Mouse (Mus musculus): ENCODE measurements around the gene Slc39a2.

Gene Slc39a2

DNA sequence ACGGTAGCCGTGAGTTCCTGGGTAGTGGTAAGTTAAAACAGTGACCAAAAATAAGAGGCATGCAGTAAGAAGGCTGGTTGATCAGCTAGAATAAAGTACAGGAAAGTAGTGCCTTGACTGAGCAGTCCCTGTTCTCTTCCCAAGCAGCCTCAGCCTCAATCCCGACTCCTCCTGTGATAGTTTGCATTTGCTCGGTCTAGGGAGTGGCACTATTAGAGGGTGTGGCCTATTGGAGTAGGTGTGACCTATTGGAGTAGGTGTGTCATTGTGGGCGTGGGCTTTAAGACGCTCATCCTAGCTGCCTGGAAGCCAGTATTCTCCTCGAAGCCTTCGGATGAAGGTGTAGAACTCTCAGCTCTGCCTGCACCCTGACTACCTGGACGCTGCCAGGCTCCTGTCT is 46.3 kb downstream of the Slc39a2 start:
- no peak for DNase-seq

DNA sequence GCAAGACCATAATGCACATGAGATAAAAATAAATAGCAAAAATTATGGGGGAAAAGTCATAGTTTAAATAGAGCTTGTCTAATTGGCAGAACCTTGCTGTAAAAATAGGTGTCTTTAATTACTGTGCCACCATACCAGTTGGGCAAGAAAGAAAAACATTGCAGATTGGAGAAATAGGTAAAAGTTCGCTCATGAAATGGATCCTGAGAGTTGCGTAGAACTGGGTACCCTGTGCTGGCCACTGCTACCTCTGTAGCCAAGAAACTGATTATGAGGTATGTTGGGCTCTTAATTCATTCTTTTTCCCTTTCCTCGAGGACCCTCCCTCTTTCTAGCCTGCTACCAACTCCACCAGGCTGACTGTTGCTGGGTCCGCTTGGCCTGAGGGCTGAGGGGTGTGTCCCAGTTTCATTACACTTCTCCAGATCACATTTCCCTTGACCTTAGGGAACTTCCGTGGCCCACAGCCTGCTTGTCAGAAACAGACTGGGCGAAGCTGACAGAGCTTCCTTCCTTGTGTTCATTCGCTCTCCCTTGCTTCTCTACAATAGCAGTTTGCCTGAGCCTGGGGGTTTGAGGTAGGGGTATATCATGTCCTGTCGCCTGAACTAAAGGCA is 48.4 kb downstream of the Slc39a2 start:
- DNase-seq = peak; percentile 65 to 78

GRCm38 (mm10) chr14:51941577-51941976 is 48.9 kb downstream of the Slc39a2 start:
- DNase-seq = no peak

- no peak for DNase-seq
Observed at GRCm38 (mm10) chr14:51942236-51942635, 49.5 kb downstream of the Slc39a2 start.

DNA sequence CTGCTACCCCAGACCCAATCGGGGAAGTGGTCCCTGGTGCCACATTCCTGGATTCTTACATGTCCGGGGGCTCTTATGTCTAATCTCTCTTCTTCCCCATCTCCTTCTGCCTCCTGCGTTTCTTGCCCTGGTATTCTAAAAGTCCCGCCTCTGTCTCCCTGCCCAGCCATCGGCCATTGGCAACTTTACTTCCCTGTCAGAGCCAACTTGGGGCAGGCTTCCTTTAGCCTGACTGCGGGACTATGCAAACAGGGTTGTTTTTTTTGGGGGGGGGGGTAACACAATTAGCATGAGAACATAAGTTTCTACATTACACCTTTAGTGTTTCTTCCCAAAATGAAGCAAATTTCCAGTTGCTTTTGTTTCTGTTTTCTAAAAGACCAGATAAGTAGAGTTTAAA is 50.6 kb downstream of the Slc39a2 start:
- DNase-seq = no peak
